Mouse (Mus musculus) midbrain, embryonic 16.5 days (tissue): Measurements from ENCODE around the gene Hist3h2ba. TPM values are rescaled to one million over a fixed set of nuclear protein-coding genes. Genes with fewer than 3 reads are reported as not detected.
A peak's percentile ranks its signal among the peaks of the same experiment; 100 is the strongest.

Experiments
- ATAC-seq: fragments of 200-750 bp; cut with Nextera tagmentation; 2 replicates; pipeline ENCODE4 v1.8.0; 2017; ENCODE audit warnings: moderate TSS enrichment
- H3K27ac ChIP-seq: fragments of 300-500 bp; sonication (generic); 2 replicates; pipeline ENCODE4 v1.5.1; 2014; ENCODE audit warnings: mild to moderate bottlenecking, low read length, mixed read lengths
- H3K27me3 ChIP-seq: fragments of 300-500 bp; sonication (generic); 2 replicates; pipeline ENCODE4 v1.6.1; 2014; ENCODE audit warnings: low read depth, low read length, mixed read lengths; ENCODE audit not compliant: control insufficient read depth, insufficient read depth
- H3K36me3 ChIP-seq: fragments of 300-500 bp; sonication (generic); 2 replicates; pipeline ENCODE4 v1.6.1; 2014; ENCODE audit warnings: mild to moderate bottlenecking, low read length, moderate library complexity, mixed read lengths; ENCODE audit not compliant: control insufficient read depth, insufficient read depth
- H3K4me1 ChIP-seq: fragments of 300-500 bp; sonication (generic); 2 replicates; pipeline ENCODE4 v1.6.1; 2014; ENCODE audit warnings: mild to moderate bottlenecking, low read length, mixed read lengths; ENCODE audit not compliant: control insufficient read depth, insufficient read depth
- H3K4me2 ChIP-seq: fragments of 300-500 bp; sonication (generic); 2 replicates; pipeline ENCODE4 v1.6.1; 2014; ENCODE audit warnings: mild to moderate bottlenecking, low read length, mixed read lengths
- H3K4me3 ChIP-seq: fragments of 300-500 bp; sonication (generic); 2 replicates; pipeline ENCODE4 v1.5.1; 2014; ENCODE audit warnings: low read depth, mild to moderate bottlenecking, low read length, moderate library complexity, mixed read lengths
- H3K9ac ChIP-seq: fragments of 300-500 bp; sonication (generic); 2 replicates; pipeline ENCODE4 v1.6.1; 2014; ENCODE audit warnings: low read depth, low read length, mixed read lengths
- H3K9me3 ChIP-seq: fragments of 300-500 bp; sonication (generic); replicated peaks from 2 replicates; pipeline ENCODE4 v1.6.1; 2014; ENCODE audit warnings: mild to moderate bottlenecking, low read length, mixed read lengths; ENCODE audit not compliant: control insufficient read depth, poor library complexity, severe bottlenecking
- WGBS: fragments of 180-500 bp; shearing (Covaris S2); extraction: QIAGEN DNeasy Blood & Tissue Kit; methylation state at CpG from one replicate; pipeline ENCODE4 v1.1.7; 2014; 5-methylcytosine and 5-hydroxymethylcytosine counted together
- polyA plus RNA-seq: library from polyadenylated mRNA; unstranded; fragments of >200 nt; fragmentation: Nextera tagmentation; extraction: Ambion mirVana; gene quantifications from 2 replicates; pipeline ENCODE4 v1.2.1, GENCODE M21; 2015

Hist3h2ba gene
- polyA plus RNA-seq, 1 experiment from 2014 or later = 345 TPM

GRCm38 (mm10) chr11:58917745-58918366 is 30.9 kb upstream of the Hist3h2ba start, which contains the start of gene Btnl10:
Btnl10 (plus strand) TSS chr11:58917908.
- peaks cover 4% of the 10 kb centered on the region for H3K4me1 ChIP-seq
- no peak within 1 kb of the TSS for H3K27ac ChIP-seq
- no peak within 1 kb of the TSS for H3K9ac ChIP-seq
- 86% methylated on average over 12 of the region's 12 CpGs for WGBS
- no peaks in the 10 kb centered on the region for H3K36me3 ChIP-seq
- no peak within 1 kb of the TSS for H3K4me3 ChIP-seq
- H3K9me3 ChIP-seq = no peaks in the 10 kb centered on the region
- no peak for ATAC-seq
- H3K27me3 ChIP-seq = no peaks in the 10 kb centered on the region
- no peak within 1 kb of the TSS for H3K4me2 ChIP-seq

GRCm38 (mm10) chr11:58918759-58919158 is 30.0 kb upstream of the Hist3h2ba start:
- H3K27ac ChIP-seq = no peak overlapping the region
- ATAC-seq = no peak
- no peak overlapping the region for H3K4me3 ChIP-seq
- no peaks in the 10 kb centered on the region for H3K36me3 ChIP-seq
- no peaks in the 10 kb centered on the region for H3K27me3 ChIP-seq
- no peak overlapping the region for H3K9ac ChIP-seq
- H3K4me2 ChIP-seq = no peak overlapping the region
- WGBS = 71% methylated on average over 5 of the region's 5 CpGs
- H3K9me3 ChIP-seq = no peaks in the 10 kb centered on the region
- H3K4me1 ChIP-seq = peaks cover 4% of the 10 kb centered on the region

- ATAC-seq = no peak
- 87% methylated on average over 9 of the region's 9 CpGs for WGBS
Measured at GRCm38 (mm10) chr11:58922420-58922819, 26.3 kb upstream of the Hist3h2ba start.

DNA sequence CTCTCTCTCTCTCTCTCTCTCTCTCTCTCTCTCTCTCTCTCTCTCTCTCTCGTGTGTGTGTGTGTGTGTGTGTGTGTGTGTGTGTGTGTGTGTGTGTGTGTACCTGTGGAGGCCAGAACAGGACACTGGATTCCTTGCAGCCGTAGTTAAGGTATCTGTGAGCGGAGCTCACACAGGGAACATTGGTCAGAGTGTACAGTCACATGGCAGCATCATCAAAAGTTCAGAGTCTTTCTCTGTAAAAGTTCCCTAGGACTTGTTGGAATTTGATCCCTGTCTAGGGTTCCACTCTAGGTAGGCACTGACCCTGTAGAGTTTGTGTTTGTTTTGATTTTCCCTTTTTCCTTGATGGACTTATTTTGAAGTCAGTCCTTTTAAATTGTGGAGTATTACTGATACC is 22.1 kb upstream of the Hist3h2ba start:
- WGBS = 82% methylated on average over 2 of the region's 3 CpGs
- no peak overlapping the region for H3K4me3 ChIP-seq
- H3K9me3 ChIP-seq = no peaks in the 10 kb centered on the region
- no peaks in the 10 kb centered on the region for H3K4me1 ChIP-seq
- no peak for ATAC-seq
- H3K27me3 ChIP-seq = no peaks in the 10 kb centered on the region
- H3K27ac ChIP-seq = no peak overlapping the region
- H3K36me3 ChIP-seq = peaks cover 3% of the 10 kb centered on the region
- H3K4me2 ChIP-seq = no peak overlapping the region
- no peak overlapping the region for H3K9ac ChIP-seq

More at GRCm38 (mm10) chr11:58922420-58922819, 26.3 kb upstream of the Hist3h2ba start:
- no peak overlapping the region for H3K9ac ChIP-seq
- H3K4me1 ChIP-seq = no peaks in the 10 kb centered on the region
- no peaks in the 10 kb centered on the region for H3K36me3 ChIP-seq
- no peaks in the 10 kb centered on the region for H3K27me3 ChIP-seq
- no peak overlapping the region for H3K27ac ChIP-seq
- no peaks in the 10 kb centered on the region for H3K9me3 ChIP-seq
- H3K4me2 ChIP-seq = no peak overlapping the region
- no peak overlapping the region for H3K4me3 ChIP-seq

DNA sequence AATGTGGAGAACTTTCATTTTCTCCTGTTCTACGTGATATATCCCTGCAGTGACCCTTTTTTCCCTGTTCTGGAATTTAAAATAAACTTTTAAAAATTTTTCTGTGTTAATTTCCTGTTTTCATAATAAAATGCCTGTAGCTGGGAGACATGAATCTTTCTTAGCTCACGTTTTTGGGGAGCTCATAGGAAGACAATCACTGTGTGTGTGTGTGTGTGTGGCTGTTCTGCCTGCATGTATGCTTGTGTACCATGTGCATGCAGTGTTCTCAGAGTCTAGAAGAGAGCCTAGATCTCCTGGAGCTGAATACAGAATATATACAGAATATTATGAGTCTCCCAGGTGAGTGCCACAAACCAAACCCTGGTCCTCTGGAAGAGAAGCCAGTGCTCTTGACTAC is 21.7 kb upstream of the Hist3h2ba start:
- 73% methylated on average over 2 of the region's 2 CpGs for WGBS
- no peak overlapping the region for H3K4me2 ChIP-seq
- no peak for ATAC-seq

DNA sequence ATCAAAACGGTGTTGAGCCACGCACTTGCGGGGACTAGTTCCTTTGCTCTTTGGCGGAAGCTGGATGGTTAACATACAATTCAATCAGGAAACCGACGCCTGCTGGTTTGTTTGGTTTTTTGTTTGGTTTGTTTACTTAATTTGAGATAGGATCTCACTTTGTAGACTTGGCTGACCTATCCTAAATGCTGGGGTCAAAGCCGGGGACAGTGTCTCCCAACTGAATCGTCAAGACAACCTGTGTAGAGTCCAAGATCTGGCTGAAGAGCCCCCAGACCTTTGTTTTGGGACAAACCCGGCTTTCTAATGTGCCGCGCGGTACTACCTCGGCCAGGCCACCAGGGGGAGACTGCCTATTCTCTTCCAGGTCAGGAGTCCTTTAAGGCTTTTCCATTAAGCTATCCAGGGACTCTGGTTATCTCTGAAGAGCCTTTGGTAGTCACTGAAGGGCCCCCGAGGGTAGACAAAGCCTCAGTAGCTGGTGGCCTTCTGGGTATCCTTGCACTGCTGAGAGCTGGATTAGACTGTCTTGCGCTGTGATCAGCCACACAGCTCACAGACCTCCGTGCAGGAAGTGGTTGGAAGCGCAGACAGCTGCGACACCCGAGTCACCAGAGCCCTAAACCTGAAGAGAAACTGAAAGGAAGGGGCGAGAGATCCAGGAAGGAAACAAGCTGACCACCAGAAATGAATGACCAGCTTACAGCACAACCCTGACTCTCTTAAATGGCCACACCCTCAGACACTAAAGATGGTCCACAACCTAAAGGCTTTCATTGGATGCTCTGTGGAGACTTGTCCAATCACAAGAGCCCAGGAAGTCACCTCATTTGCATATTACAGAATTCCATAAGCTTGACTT is 20.7 kb upstream of the Hist3h2ba start:
- Histone ChIP-seq H3K9ac (no peak overlapping the region; the same call in 1 of the 2 replicates), H3K27ac (peak overlapping the region; percentile 43; the same call in 1 of the 2 replicates), H3K27me3 (no peaks in the 10 kb centered on the region), H3K36me3 (peaks cover 12% of the 10 kb centered on the region), H3K4me2 (peak overlapping the region; percentile 13), H3K9me3 (no peaks in the 10 kb centered on the region), H3K4me1 (no peaks in the 10 kb centered on the region), H3K4me3 (no peak overlapping the region)
- WGBS = 32% methylated on average over 20 of the region's 20 CpGs
- peak; percentile 50; the same call in 1 of the 2 replicates for ATAC-seq

More for the DNA sequence above, 21.7 kb upstream of the Hist3h2ba start:
- Histone ChIP-seq H3K36me3 (peaks cover 7% of the 10 kb centered on the region), H3K9me3 (no peaks in the 10 kb centered on the region), H3K27me3 (no peaks in the 10 kb centered on the region), H3K9ac (no peak overlapping the region), H3K4me1 (no peaks in the 10 kb centered on the region), H3K27ac (no peak overlapping the region), H3K4me3 (no peak overlapping the region)

- Histone ChIP-seq H3K9me3 (no peaks in the 10 kb centered on the region), H3K4me2 (no peak overlapping the region), H3K27me3 (no peaks in the 10 kb centered on the region), H3K4me1 (no peaks in the 10 kb centered on the region), H3K4me3 (no peak overlapping the region), H3K9ac (no peak overlapping the region), H3K36me3 (peaks cover 23% of the 10 kb centered on the region), H3K27ac (no peak overlapping the region)
- WGBS = 86% methylated on average over 4 of the region's 4 CpGs
- no peak for ATAC-seq
Measured at GRCm38 (mm10) chr11:58929055-58929454, 19.7 kb upstream of the Hist3h2ba start.

- Histone ChIP-seq H3K9me3 (no peaks in the 10 kb centered on the region), H3K4me2 (no peak overlapping the region), H3K27ac (no peak overlapping the region), H3K36me3 (peaks cover 25% of the 10 kb centered on the region), H3K9ac (no peak overlapping the region), H3K27me3 (no peaks in the 10 kb centered on the region), H3K4me3 (no peak overlapping the region), H3K4me1 (no peaks in the 10 kb centered on the region)
- WGBS = 66% methylated on average over 3 of the region's 3 CpGs
- no peak for ATAC-seq
Measured at GRCm38 (mm10) chr11:58929641-58930040, 19.1 kb upstream of the Hist3h2ba start.

- Histone ChIP-seq H3K27ac (no peak overlapping the region), H3K4me1 (no peaks in the 10 kb centered on the region), H3K27me3 (no peaks in the 10 kb centered on the region), H3K4me2 (no peak overlapping the region), H3K9ac (no peak overlapping the region), H3K4me3 (no peak overlapping the region), H3K9me3 (no peaks in the 10 kb centered on the region), H3K36me3 (peaks cover 25% of the 10 kb centered on the region)
- 88% methylated on average over 3 of the region's 3 CpGs for WGBS
- no peak for ATAC-seq
Measured at GRCm38 (mm10) chr11:58930254-58930653, 18.5 kb upstream of the Hist3h2ba start.
